Mouse (Mus musculus): ENCODE results near the gene Gpd1l.

Gpd1l gene

DNA sequence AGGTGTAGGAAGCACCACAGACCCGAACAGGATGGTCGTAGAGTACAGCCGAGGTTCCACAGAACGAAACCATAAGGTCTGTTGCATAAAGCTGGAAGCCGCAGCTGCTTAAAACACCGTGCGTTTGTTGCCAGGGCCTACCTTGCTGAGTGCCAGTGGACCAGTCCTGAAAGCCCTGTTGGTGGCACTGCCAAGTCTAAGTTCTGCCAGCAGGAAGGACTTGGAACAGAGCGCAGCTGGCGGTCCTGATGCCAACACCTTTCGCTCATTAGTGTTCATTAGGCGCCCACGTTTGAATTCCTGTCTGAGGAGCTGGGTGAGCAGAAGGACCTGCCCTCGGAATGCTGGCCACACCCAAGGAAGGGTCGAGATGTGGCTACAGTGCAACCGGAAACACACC, 80.5 kb downstream of the Gpd1l start:
- ATAC-seq (ENCODE audit: insufficient number of reproducible peaks, low FRiP score, low TSS enrichment) = no peak

DNA sequence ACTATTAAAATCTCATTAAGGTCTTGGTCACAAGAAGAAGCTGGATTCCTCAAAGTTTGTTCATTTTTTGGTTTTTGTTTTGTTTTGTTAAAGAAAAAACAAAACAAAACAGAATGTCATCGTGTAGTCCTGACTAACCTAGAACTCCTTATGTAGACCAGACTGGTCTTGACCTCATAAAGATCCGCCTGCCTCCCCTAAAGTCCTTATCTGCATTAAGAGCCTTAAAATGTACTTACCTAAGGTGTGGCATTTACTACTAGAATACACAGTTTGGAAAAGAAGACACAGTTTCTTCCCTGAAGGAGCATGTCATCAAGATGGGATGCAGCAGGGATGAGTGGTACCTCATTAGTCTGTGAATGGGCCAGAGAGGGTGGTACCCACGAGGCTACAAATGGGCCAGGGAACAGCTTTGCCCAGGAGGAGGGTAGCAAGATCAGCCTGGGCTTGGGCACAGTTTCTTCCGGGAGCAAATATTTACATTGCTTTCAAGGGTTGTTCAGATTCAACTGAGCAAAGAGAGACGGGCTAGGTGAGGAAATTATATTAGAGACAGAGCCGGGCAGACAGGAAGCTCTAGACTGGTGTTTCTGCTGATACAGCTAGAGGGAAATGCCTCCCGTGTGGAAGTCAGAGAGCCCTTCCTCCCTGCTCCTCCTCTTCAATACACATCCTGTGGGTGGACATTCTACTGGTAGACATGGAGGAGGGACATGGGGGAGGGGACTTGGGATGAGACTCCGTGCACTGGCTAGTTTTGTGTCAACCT, 82.2 kb downstream of the Gpd1l start:
- ATAC-seq (ENCODE audit: insufficient number of reproducible peaks, low FRiP score, low TSS enrichment) = no peak
